ENCODE assay signal across 23 mouse cellular contexts in the genomic region with DNA sequence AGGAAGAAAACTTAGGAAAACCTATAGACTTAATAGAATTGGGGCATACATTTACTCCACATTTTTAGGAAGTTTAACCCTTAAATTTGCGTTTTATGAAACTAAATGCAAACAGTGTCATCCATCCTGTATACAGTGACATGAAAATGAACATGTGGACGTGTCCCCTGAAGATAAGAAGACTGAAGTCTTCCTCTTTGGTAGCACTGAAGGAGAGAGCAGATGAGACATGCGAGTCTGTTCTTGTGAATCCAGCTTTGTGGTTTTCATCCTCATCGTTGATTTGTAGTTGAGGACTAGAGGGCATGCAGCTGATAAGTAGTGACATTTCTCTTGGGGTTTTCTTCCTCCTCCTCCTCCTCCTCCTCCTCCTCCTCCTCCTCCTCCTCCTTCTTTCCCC.
DNase-seq lines count a peak whose midpoint lies in the region; ATAC-seq and TF ChIP-seq lines count a peak whose summit lies in the region.
"Had no signal": no experiment of that assay in that cellular context is flagged by ENCODE, and none has a peak within 500 bp of the region (broad histone marks: within the 10 kb centered on the region; RNA-seq: fewer than 3 reads in every experiment).

No protein-coding gene starts in this region.

- TF ChIP-seq RAD21 in MEL (IDR thresholded peaks at IDR 0.05; ENCODE audit: low read depth, low read length): no peak

- peak overlapping the region; percentile 46 for H3K4me3 ChIP-seq in megakaryocyte, embryonic 14.5 days (replicated peaks)
- H3K4me3 ChIP-seq in G1E (ENCODE audit: low read depth, low read length): no peak overlapping the region
- no peak overlapping the region for H3K4me3 ChIP-seq in MEL (ENCODE audit: control insufficient read depth in 1 of 2, insufficient read depth in 1 of 2, low read depth in 2 of 2, low read length in 2 of 2)
- no peak overlapping the region for H3K4me3 ChIP-seq in embryonic facial prominence, embryonic 10.5 days
- H3K4me3 ChIP-seq: embryonic facial prominence, embryonic 13.5 days; embryonic facial prominence, embryonic 15.5 days; erythroblast, embryonic 14.5 days; forebrain, embryonic 10.5 days; forebrain, embryonic 13.5 days had no signal

- no peaks in the 10 kb centered on the region for H3K9me3 ChIP-seq in megakaryocyte, embryonic 14.5 days
- H3K9me3 ChIP-seq in G1E (replicated peaks) (no peaks in the 10 kb centered on the region), MEL (replicated peaks; ENCODE audit: insufficient read depth, low read length) (no peaks in the 10 kb centered on the region)
- no peaks in the 10 kb centered on the region for H3K9me3 ChIP-seq in embryonic facial prominence, embryonic 10.5 days
- H3K9me3 ChIP-seq: embryonic facial prominence, embryonic 13.5 days; embryonic facial prominence, embryonic 15.5 days; forebrain, embryonic 10.5 days; forebrain, embryonic 13.5 days had no signal

- peaks cover 64% of the 10 kb centered on the region for H3K4me1 ChIP-seq in megakaryocyte, embryonic 14.5 days
- H3K4me1 ChIP-seq in G1E (ENCODE audit: insufficient read depth, low read depth, low read length) (peaks cover 20% of the 10 kb centered on the region), MEL (ENCODE audit: control insufficient read depth in 1 of 2, insufficient read depth in 2 of 2, low read length in 2 of 2) (peaks cover 0 to 4% of the 10 kb centered on the region in 2 experiments; a peak in 2 of 4 replicates)
- no peaks in the 10 kb centered on the region for H3K4me1 ChIP-seq in embryonic facial prominence, embryonic 10.5 days
- H3K4me1 ChIP-seq: embryonic facial prominence, embryonic 13.5 days had no signal

- peaks cover 43% of the 10 kb centered on the region for H3K36me3 ChIP-seq in megakaryocyte, embryonic 14.5 days (replicated peaks; ENCODE audit: low read length)
- H3K36me3 ChIP-seq in G1E (replicated peaks) (peaks cover 30% of the 10 kb centered on the region), MEL (ENCODE audit: control insufficient read depth in 1 of 2, insufficient read depth in 2 of 2, low read length in 2 of 2) (peaks cover 0 to 9% of the 10 kb centered on the region in 2 experiments; a peak in 2 of 4 replicates)
- H3K36me3 ChIP-seq in embryonic facial prominence, embryonic 10.5 days (replicated peaks): peaks cover 33% of the 10 kb centered on the region

- no peak overlapping the region; the same call in 1 of the 2 replicates for H3K27ac ChIP-seq in MEL (ENCODE audit: control insufficient read depth, low read depth, low read length)
- no peak overlapping the region for H3K27ac ChIP-seq in embryonic facial prominence, embryonic 10.5 days (replicated peaks)
- H3K27ac ChIP-seq: embryonic facial prominence, embryonic 13.5 days; embryonic facial prominence, embryonic 15.5 days; forebrain, embryonic 10.5 days; forebrain, embryonic 13.5 days had no signal

- no peak overlapping the region for H3K9ac ChIP-seq in MEL (ENCODE audit: control insufficient read depth, low read depth, low read length, poor library complexity, severe bottlenecking)
- H3K9ac ChIP-seq: embryonic facial prominence, embryonic 13.5 days; embryonic facial prominence, embryonic 15.5 days; forebrain, embryonic 13.5 days had no signal

- 90% methylated on average over 4 of the region's 4 CpGs for WGBS in embryonic facial prominence, embryonic 10.5 days

- no peak for ATAC-seq in megakaryocyte, adult 5-6 weeks (ENCODE audit: poor library complexity, severe bottlenecking)
- ATAC-seq in G1E (ENCODE audit: extremely low read depth, insufficient number of reproducible peaks, low FRiP score, poor library complexity, severe bottlenecking): peak; percentile 79
- ATAC-seq: forebrain, embryonic 13.5 days; forebrain, embryonic 16.5 days; Patski had no signal

- H3K27me3 ChIP-seq in megakaryocyte, embryonic 14.5 days (replicated peaks): no peaks in the 10 kb centered on the region
- H3K27me3 ChIP-seq in G1E (ENCODE audit: insufficient read depth, low read length) (no peaks in the 10 kb centered on the region), MEL (ENCODE audit: control insufficient read depth in 1 of 2, insufficient read depth in 2 of 2, low read length in 2 of 2) (no peaks in the 10 kb centered on the region)
- H3K27me3 ChIP-seq in embryonic facial prominence, embryonic 10.5 days (replicated peaks; ENCODE audit: low read depth, poor library complexity, severe bottlenecking): no peaks in the 10 kb centered on the region
- H3K27me3 ChIP-seq: embryonic facial prominence, embryonic 13.5 days; embryonic facial prominence, embryonic 15.5 days; forebrain, embryonic 13.5 days; Patski had no signal

- TF ChIP-seq EP300 in MEL (IDR thresholded peaks at IDR 0.05; ENCODE audit: low read depth in 1 of 2, low read length in 2 of 2): peak in 1 of 2 experiments; percentile 63; a peak in 3 of 4 replicates

- no peak for TF ChIP-seq CTCF in G1E (IDR thresholded peaks at IDR 0.05; ENCODE audit: low read depth, low read length)
- TF ChIP-seq CTCF in MEL (IDR thresholded peaks at IDR 0.05 in 2 of 3, conservative IDR thresholded peaks at IDR 0.05 in 1 of 3; ENCODE audit: control insufficient read depth in 1 of 3, insufficient read depth in 1 of 3, low read depth in 2 of 3, low read length in 3 of 3, poor library complexity in 1 of 3, severe bottlenecking in 1 of 3): no peak

- TF ChIP-seq POLR2A in MEL (IDR thresholded peaks at IDR 0.05; ENCODE audit: control insufficient read depth in 1 of 2, insufficient read depth in 1 of 2, low read depth in 1 of 2, low read length in 2 of 2, poor library complexity in 1 of 2): no peak

- DNase-seq in G1E (ENCODE audit: low spot score) (no peak), MEL (ENCODE audit: low read depth, low spot score) (peak; percentile 79)
- peak; percentile 1 for DNase-seq in embryonic facial prominence, embryonic 10.5 days (ENCODE audit: low spot score)
- no peak for DNase-seq in urinary bladder, postnatal 4 days (ENCODE audit: low spot score in 2 of 2)
- DNase-seq in layer of hippocampus, postnatal 14 days (ENCODE audit: low spot score in 2 of 2): no peak
- no peak for DNase-seq in heart, adult 9 months (ENCODE audit: low spot score in 2 of 2)
- DNase-seq: adrenal gland, adult 8-10 months; adrenal gland, postnatal 14 days; adrenal gland, postnatal 36 days; cerebellum, adult 11-12 months; cerebellum, adult 2 months; cerebellum, adult 9-10 months; cerebellum, postnatal 10 days; cerebellum, postnatal 25 days had no signal

- H3K79me2 ChIP-seq in MEL (ENCODE audit: control insufficient read depth, insufficient read depth, low read length, poor library complexity): no peaks in the 10 kb centered on the region

TF ChIP-seq in MEL, 35 proteins besides CTCF, POLR2A, EP300 and RAD21:
- TF ChIP-seq TAL1 (IDR thresholded peaks at IDR 0.05; ENCODE audit: low read length) (peak; percentile 56), JUND (IDR thresholded peaks at IDR 0.05; ENCODE audit: low read depth, low read length) (no peak), MXI1 (IDR thresholded peaks at IDR 0.05; ENCODE audit: low read depth, low read length) (no peak), ZKSCAN1 (IDR thresholded peaks at IDR 0.05; ENCODE audit: low read depth, low read length) (no peak), TCF12 (IDR thresholded peaks at IDR 0.05; ENCODE audit: low read depth, low read length) (0 out of 2 replicates have a peak, but pooled peaks have one; percentile 24), SIN3A (IDR thresholded peaks at IDR 0.05; ENCODE audit: low read length) (peak; percentile 41; the same call in 1 of the 2 replicates), MAFK (IDR thresholded peaks at IDR 0.05; ENCODE audit: borderline replicate concordance, low read depth, low read length) (no peak), GATA1 (IDR thresholded peaks at IDR 0.05; ENCODE audit: low read depth, low read length) (peak; percentile 79), SMC3 (IDR thresholded peaks at IDR 0.05; ENCODE audit: low read depth, low read length) (no peak), MAX (IDR thresholded peaks at IDR 0.05; ENCODE audit: low read length) (peak; percentile 43; the same call in 1 of the 2 replicates), ETS1 (IDR thresholded peaks at IDR 0.05; ENCODE audit: low read depth, low read length) (peak; percentile 37; the same call in 1 of the 2 replicates), MEF2A (IDR thresholded peaks at IDR 0.05; ENCODE audit: extremely low read depth, insufficient replicate concordance, low read depth, low read length, poor library complexity, severe bottlenecking) (no peak), RCOR1 (IDR thresholded peaks at IDR 0.05; ENCODE audit: low read depth, low read length) (0 out of 2 replicates have a peak, but pooled peaks have one; percentile 32), MYC (IDR thresholded peaks at IDR 0.05; ENCODE audit: low read depth, low read length) (peak; percentile 82), ZNF384 (IDR thresholded peaks at IDR 0.05; ENCODE audit: low read depth, low read length) (no peak)

Comparison
In these comparisons a context has a peak if more than half of its experiments do, and no peak if none do; other contexts are left out.
1. DNase-seq: peak in MEL (single experiment) and embryonic facial prominence, embryonic 10.5 days (single experiment); none in G1E (single experiment), urinary bladder, postnatal 4 days (0 of 2), layer of hippocampus, postnatal 14 days (0 of 2) and heart, adult 9 months (0 of 2).